In the genomic region with DNA sequence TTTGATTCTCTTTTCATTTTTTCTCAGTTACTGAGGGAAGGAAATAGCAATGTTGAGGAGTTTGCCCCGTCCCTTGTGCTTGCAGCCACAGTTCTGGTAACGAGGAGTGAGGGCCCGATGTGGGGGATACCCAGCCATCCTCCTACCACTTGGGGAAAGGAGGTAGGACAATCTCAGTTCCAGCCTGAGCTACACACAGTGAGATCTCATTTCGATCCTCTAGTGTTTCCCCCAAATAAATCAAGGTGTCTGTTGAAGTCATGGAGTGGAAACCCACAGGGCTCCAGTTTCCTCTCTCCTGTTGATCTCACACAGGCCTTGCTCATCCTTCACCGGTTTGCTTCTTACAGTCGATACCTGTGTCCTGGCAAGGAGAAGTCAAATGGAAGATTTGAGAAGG, we compare ENCODE assay signal across 32 mouse cellular contexts.
"Had no signal": no experiment of that assay in that cellular context is flagged by ENCODE, and none has a peak within 500 bp of the region (broad histone marks: within the 10 kb centered on the region; RNA-seq: fewer than 3 reads in every experiment).

No protein-coding gene starts in this region.

- H3K36me3 ChIP-seq: heart, embryonic 10.5 days; heart, embryonic 12.5 days; heart, embryonic 13.5 days; heart, embryonic 15.5 days; hindbrain, embryonic 10.5 days; hindbrain, embryonic 12.5 days; hindbrain, embryonic 13.5 days; hindbrain, embryonic 15.5 days; intestine, embryonic 15.5 days had no signal

- H3K9me3 ChIP-seq: heart, embryonic 10.5 days; heart, embryonic 12.5 days; heart, embryonic 13.5 days; heart, embryonic 15.5 days; hindbrain, embryonic 10.5 days; hindbrain, embryonic 12.5 days; hindbrain, embryonic 13.5 days; hindbrain, embryonic 15.5 days; intestine, embryonic 15.5 days had no signal

- DNase-seq: heart, adult 18-20 months; heart, adult 2 months; heart, postnatal 10 days; heart, postnatal 14 days; heart, postnatal 36 days; heart, postnatal 4 days; kidney, adult 11 months; kidney, adult 18-20 months; kidney, adult 2 months; kidney, postnatal 10 days; kidney, postnatal 25 days; kidney, postnatal 36 days; layer of hippocampus, adult 9-11 months; layer of hippocampus, postnatal 36 days had no signal

- H3K27me3 ChIP-seq: heart, embryonic 15.5 days; hindbrain, embryonic 12.5 days; hindbrain, embryonic 15.5 days; intestine, embryonic 15.5 days had no signal

- H3K4me3 ChIP-seq: heart, adult 2 months; heart, embryonic 10.5 days; heart, embryonic 12.5 days; heart, embryonic 13.5 days; heart, embryonic 15.5 days; hindbrain, embryonic 10.5 days; hindbrain, embryonic 12.5 days; hindbrain, embryonic 13.5 days; hindbrain, embryonic 15.5 days; intestine, embryonic 15.5 days; layer of hippocampus, adult 2 months; left cerebral cortex, adult 2 months had no signal

- H3K4me1 ChIP-seq: heart, embryonic 10.5 days; heart, embryonic 12.5 days; heart, embryonic 15.5 days; intestine, embryonic 15.5 days had no signal

- H3K9ac ChIP-seq: heart, embryonic 12.5 days; heart, embryonic 13.5 days; heart, embryonic 15.5 days; hindbrain, embryonic 12.5 days; hindbrain, embryonic 13.5 days; hindbrain, embryonic 14.5 days; hindbrain, embryonic 15.5 days; intestine, embryonic 15.5 days had no signal

- H3K27ac ChIP-seq: heart, adult 2 months; heart, embryonic 10.5 days; heart, embryonic 13.5 days; heart, embryonic 15.5 days; hindbrain, embryonic 10.5 days; hindbrain, embryonic 12.5 days; hindbrain, embryonic 13.5 days; hindbrain, embryonic 14.5 days; hindbrain, embryonic 15.5 days; hindbrain, postnatal 0 days; intestine, embryonic 15.5 days; layer of hippocampus, adult 2 months; left cerebral cortex, adult 2 months had no signal

- H3K4me2 ChIP-seq: heart, embryonic 11.5 days; heart, embryonic 12.5 days; heart, embryonic 13.5 days; heart, embryonic 15.5 days; hindbrain, embryonic 12.5 days; hindbrain, embryonic 13.5 days; hindbrain, embryonic 14.5 days; hindbrain, embryonic 15.5 days; intestine, embryonic 15.5 days had no signal

- ATAC-seq: hindbrain, embryonic 16.5 days; hindbrain, postnatal 0 days; inflammation-experienced regulatory T-cells, adult 6 months; intestine, embryonic 15.5 days; intestine, embryonic 16.5 days; intestine, postnatal 0 days had no signal
